Mouse (Mus musculus) thymus, postnatal 4 days (tissue): ENCODE measurements around the gene Cdh13.

Experiments
- DNase-seq: peaks from one replicate; pipeline ENCODE4 v3.0.0; 2021

Cdh13 gene

GRCm38 (mm10) chr8:118968896-118969295 is 685.4 kb downstream of the Cdh13 start:
- no peak for DNase-seq

DNA sequence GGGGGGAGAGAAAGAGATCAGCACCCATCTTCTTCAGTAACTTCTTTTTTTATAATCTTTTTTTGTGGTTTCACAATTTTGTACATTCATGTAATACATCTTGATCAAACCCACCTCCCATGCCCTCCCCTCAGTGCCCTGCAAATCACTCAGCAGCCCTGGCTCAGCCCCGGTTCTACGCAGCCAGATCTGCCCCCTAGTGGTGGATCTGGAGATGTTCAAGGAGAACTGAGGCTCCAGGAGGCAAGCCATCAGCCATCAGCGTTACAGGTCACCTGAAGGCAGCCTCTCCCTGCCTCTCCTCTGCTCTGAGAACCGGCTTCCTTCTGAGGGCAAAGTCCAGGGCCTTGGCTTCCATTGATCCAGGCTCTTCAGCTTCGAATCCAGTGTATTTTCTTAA is 696.3 kb downstream of the Cdh13 start:
- peak; percentile 13 for DNase-seq

DNA sequence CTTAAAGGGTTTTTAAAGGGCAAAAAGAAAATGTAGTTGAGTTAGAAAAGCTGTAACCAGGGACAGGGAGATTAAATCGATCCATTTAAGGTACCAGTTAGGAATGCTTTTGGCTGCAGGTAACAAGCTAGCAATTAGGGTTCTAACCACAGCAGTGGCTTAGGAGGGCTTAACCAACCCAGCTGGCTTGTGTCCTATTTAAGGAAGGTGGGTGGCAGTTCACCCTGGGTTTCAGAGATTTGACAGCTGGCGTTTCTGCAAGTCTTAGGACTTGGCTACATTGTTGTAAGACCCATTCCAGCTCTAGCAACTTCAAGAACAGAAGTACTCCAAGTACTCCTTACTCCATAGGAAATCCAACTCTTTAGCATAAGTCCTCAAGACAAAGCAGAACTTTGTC is 700.2 kb downstream of the Cdh13 start:
- DNase-seq: no peak

DNA sequence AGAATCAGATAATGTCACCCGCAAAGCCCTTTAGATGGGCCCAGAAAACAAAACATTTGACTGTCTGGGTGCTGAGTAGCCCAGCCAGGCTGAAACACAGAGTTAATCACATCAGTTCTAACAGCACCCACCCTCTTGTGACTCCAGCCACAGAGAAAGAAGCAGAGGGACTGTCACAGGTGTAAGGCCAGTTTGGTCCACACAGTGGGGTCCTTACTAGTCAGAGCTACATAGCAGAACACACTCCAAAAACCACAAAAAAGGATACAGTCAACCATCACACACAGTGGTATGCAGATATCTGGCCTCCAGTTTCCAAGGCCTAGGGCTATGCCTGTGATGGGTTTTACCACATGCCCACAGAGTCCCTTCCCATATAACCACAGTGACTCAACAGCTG is 703.3 kb downstream of the Cdh13 start:
- DNase-seq: no peak

GRCm38 (mm10) chr8:118995641-118996188 is 712.2 kb downstream of the Cdh13 start:
- DNase-seq: no peak

- no peak for DNase-seq
Measured at GRCm38 (mm10) chr8:119000595-119000994, 717.1 kb downstream of the Cdh13 start.

GRCm38 (mm10) chr8:119004821-119005220 is 721.3 kb downstream of the Cdh13 start:
- DNase-seq: no peak

GRCm38 (mm10) chr8:119018675-119019074 is 735.1 kb downstream of the Cdh13 start:
- DNase-seq: no peak

DNA sequence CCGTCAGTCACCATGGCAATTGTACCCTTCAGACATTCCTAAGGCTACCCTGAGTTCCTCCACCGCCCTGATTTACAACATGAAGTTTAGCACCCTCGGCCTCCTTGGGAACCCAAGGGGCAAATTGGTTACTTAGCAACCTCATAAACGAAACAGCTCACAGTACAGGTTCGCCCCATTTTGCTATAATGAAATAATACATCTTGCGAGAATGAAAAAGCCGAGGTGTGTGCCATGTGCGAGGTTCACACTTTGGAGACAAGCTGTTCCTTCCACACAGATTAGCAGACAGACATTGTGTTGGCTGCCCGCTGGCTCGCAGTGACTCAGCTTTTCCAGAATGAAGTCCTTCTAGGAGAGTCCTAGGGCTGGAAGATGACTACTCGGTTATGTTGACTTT is 737.2 kb downstream of the Cdh13 start:
- no peak for DNase-seq

DNA sequence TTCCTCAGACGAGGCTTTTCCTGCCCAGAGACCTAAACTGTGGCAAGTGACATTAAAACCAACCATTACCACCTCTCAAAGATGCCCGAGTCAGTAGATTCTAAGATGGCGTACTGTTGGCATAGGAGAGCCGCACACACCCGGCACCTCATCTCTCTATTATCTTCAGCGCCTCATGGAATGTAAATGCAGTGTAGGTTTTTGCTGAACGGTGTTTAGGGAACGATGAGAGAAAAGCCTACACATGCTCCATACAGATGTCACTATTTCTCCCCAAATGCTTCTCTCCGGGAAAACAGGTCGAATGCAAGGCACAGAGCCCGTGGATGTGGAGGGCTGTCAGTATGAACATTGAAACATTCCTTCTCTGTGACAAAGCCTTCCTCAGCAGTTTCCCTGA is 737.9 kb downstream of the Cdh13 start:
- DNase-seq: no peak

- no peak for DNase-seq
Measured at GRCm38 (mm10) chr8:119022301-119022870, 738.9 kb downstream of the Cdh13 start.

GRCm38 (mm10) chr8:119033398-119033797 is 749.9 kb downstream of the Cdh13 start:
- no peak for DNase-seq

GRCm38 (mm10) chr8:119034037-119034436 is 750.5 kb downstream of the Cdh13 start:
- DNase-seq: no peak

GRCm38 (mm10) chr8:119035126-119035525 is 751.6 kb downstream of the Cdh13 start:
- DNase-seq: no peak

- no peak for DNase-seq
Measured at GRCm38 (mm10) chr8:119037571-119037970, 754.0 kb downstream of the Cdh13 start.

DNA sequence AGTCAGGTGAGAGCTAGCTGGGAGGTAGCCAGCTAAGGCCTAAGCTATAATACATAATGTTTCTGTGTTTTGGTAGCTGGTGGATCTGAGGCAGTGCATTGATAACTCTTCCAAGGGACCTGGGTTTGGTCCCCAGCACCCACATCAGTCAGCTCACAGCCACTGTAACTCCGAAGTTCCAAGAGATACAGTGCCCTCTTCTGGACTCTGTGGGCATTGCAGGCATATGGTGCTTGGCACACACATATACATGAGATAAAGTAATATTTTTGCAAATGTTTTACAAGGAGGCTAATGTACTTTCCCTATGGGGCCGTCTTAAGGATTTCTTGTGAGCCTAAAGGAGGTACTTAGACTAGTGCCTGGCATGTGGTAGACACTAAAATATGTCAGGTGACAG is 755.8 kb downstream of the Cdh13 start:
- no peak for DNase-seq

GRCm38 (mm10) chr8:119057876-119058275 is 774.3 kb downstream of the Cdh13 start:
- DNase-seq: no peak

DNA sequence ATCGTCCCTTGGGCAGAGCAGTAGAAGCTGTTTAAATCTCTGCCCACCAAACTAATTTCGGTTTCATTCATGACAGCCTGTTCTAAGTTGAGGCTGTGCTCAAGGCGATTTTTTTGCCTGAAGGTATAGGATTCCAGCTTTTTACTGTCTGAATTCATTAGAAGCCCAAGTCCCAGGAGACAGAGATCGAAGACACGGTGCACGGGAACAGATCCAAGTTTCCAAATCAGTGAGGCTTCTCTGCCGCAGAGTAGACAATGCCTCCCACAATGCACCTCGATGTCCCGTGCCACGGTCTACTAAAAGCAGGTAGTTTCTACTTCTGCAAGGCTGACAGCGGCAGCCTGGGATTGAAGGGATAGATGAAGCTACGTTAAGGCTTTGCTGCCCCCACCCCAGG is 778.1 kb downstream of the Cdh13 start:
- DNase-seq: no peak

GRCm38 (mm10) chr8:119064523-119064922 is 781.0 kb downstream of the Cdh13 start:
- peak; percentile 52 for DNase-seq

DNA sequence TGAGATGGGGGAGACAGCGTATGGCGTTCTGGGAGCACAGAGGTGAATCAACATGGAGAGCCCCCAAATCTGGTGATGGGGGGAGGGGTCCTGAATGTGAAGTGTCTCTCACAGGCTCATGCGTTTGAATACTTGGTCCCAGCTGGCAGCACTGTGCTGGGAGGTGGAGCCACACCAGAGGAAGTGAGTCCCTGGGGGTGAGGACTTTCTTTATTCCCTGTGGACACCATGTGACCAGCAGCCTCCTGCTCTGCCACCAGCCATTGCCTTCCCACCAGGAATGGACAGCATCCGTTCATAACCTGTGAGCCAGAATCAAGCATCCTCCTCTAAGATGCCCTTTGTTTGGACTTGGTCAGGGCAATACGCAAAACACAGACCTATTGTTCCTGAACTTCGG is 788.8 kb downstream of the Cdh13 start:
- DNase-seq: no peak

GRCm38 (mm10) chr8:119085022-119085421 is 801.5 kb downstream of the Cdh13 start:
- no peak for DNase-seq

GRCm38 (mm10) chr8:119098261-119098660 is 814.7 kb downstream of the Cdh13 start:
- DNase-seq: no peak

DNA sequence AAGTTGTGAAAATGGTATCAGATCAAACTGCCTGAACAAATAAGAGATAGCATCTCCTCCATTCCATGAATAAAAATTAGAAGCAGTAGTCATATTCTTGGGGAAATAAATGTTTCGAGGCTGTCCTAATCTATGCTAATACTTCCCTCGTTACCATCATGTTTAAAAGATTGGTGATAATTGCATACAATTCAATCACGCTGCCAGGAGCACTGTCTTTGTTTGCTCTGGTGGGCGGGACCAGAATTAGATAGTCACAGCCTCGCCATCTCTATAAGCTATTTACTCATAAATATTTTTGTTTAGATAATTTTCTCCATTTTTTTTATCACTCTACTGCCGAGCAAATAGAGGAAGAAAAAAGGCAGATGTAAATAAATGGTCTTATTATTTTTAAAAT is 819.3 kb downstream of the Cdh13 start:
- no peak for DNase-seq

- DNase-seq: no peak
Measured at GRCm38 (mm10) chr8:119109655-119110054, 826.1 kb downstream of the Cdh13 start.

- no peak for DNase-seq
Measured at GRCm38 (mm10) chr8:119112861-119113260, 829.3 kb downstream of the Cdh13 start.
